Mouse (Mus musculus): Measurements from ENCODE around the gene Irf4.

Irf4 gene

GRCm38 (mm10) chr13:30738310-30738840, 10.7 kb upstream of the Irf4 start:
- no peak for DNase-seq

GRCm38 (mm10) chr13:30741172-30741571, 7.9 kb upstream of the Irf4 start:
- DNase-seq = no peak

- no peak for DNase-seq
Measured at GRCm38 (mm10) chr13:30742411-30742970, 6.5 kb upstream of the Irf4 start.

- DNase-seq = no peak
Measured at GRCm38 (mm10) chr13:30745121-30745520, 3.9 kb upstream of the Irf4 start.

GRCm38 (mm10) chr13:30747068-30747467, 2.0 kb upstream of the Irf4 start:
- no peak for DNase-seq

GRCm38 (mm10) chr13:30747504-30747903, 1.5 kb upstream of the Irf4 start:
- no peak for DNase-seq

GRCm38 (mm10) chr13:30748321-30748720, 705 bp upstream of the Irf4 start:
- DNase-seq = no peak

GRCm38 (mm10) chr13:30749557-30750141, 623 bp downstream of the Irf4 start:
- no peak for DNase-seq

- DNase-seq = no peak
Measured at GRCm38 (mm10) chr13:30750461-30751303, 1.7 kb downstream of the Irf4 start.

GRCm38 (mm10) chr13:30751304-30751580, 2.2 kb downstream of the Irf4 start:
- no peak for DNase-seq

- DNase-seq = no peak
Measured at GRCm38 (mm10) chr13:30752581-30753187, 3.7 kb downstream of the Irf4 start.

- no peak for DNase-seq
Measured at GRCm38 (mm10) chr13:30753441-30753840, 4.4 kb downstream of the Irf4 start.

- no peak for DNase-seq
Measured at GRCm38 (mm10) chr13:30754066-30754465, 5.0 kb downstream of the Irf4 start.

GRCm38 (mm10) chr13:30754825-30755476, 5.9 kb downstream of the Irf4 start:
- no peak for DNase-seq

- DNase-seq = no peak
Measured at GRCm38 (mm10) chr13:30755577-30755976, 6.6 kb downstream of the Irf4 start.

GRCm38 (mm10) chr13:30755998-30756639, 7.1 kb downstream of the Irf4 start:
- no peak for DNase-seq

- no peak for DNase-seq
Measured at GRCm38 (mm10) chr13:30757264-30757900, 8.4 kb downstream of the Irf4 start.

- no peak for DNase-seq
Measured at GRCm38 (mm10) chr13:30758789-30759381, 9.9 kb downstream of the Irf4 start.

- no peak for DNase-seq
Measured at GRCm38 (mm10) chr13:30760374-30761090, 11.5 kb downstream of the Irf4 start.

- no peak for DNase-seq
Measured at GRCm38 (mm10) chr13:30761151-30761631, 12.2 kb downstream of the Irf4 start.

GRCm38 (mm10) chr13:30762224-30762623, 13.2 kb downstream of the Irf4 start:
- DNase-seq = no peak

Measured in kidney, postnatal 25 days (tissue).